Mouse (Mus musculus): Measurements from ENCODE around the gene Gstp2.
"Not testable (repeated sequence)": the region's sequence is repeated elsewhere in the genome, so short reads cannot be mapped to it uniquely, and the experiment has no call there.

Gene Gstp2

DNA sequence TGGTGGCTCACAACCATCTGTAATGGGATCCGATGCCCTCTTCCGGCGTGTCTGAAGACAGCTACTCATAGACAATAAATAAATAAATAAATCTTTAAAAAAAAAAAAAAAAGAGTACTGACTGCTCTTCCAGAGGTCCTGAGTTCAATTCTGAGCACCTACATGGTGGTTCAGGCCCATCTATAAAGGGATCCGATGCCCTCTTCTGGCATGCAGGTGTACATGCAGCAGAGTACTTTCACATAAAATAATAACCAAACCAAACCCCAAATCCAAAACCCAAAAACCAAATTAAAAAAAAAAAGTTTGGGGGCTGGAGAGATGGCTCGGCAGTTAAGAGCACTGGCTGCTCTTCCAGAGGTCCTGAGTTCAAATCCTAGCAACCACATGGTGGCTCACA, 3.2 kb upstream of the Gstp2 start:
- not testable (repeated sequence) for H3K36me3 ChIP-seq (ENCODE audit: insufficient read depth, low read length); H3K4me3 ChIP-seq (replicated peaks; ENCODE audit: low read length); H3K27me3 ChIP-seq (ENCODE audit: insufficient read depth, low read length)
- peak; percentile 22 for TF ChIP-seq CTCF (conservative IDR thresholded peaks at IDR 0.05; ENCODE audit: low read length)
- Histone ChIP-seq H3K9me3 (ENCODE audit: low read length) (peaks cover 10% of the 10 kb centered on the region), H3K4me1 (replicated peaks; ENCODE audit: low read depth, low read length) (peaks cover 53% of the 10 kb centered on the region)

DNA sequence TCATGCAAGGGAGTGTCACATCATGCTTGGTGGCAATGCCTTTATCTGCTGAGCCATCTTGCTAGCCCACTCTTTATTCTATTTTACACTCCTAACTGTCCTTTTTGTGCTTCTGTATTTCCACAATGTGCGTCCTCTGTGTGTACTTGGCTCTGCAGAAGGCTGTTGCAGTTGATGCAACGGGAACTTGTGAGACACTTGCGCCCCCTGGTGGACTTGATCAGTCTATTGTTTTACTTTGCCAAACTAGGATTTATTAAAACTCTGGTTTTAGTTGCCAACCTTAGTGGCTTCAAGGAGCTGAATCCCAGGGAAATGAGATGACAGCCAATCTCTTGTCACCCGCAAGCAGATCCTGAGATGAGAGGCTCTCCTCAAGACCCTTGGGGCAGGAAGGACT, 2.0 kb upstream of the Gstp2 start:
- Histone ChIP-seq H3K36me3 (ENCODE audit: insufficient read depth, low read length) (no peaks in the 10 kb centered on the region), H3K4me3 (replicated peaks; ENCODE audit: low read length) (peak overlapping the region; percentile 70), H3K9me3 (ENCODE audit: low read length) (peaks cover 15% of the 10 kb centered on the region), H3K4me1 (replicated peaks; ENCODE audit: low read depth, low read length) (peaks cover 55% of the 10 kb centered on the region), H3K27me3 (ENCODE audit: insufficient read depth, low read length) (no peaks in the 10 kb centered on the region)
- TF ChIP-seq NANOG (IDR thresholded peaks at IDR 0.05; ENCODE audit: borderline replicate concordance, low read length) (no peak), POU5F1 (IDR thresholded peaks at IDR 0.05; ENCODE audit: borderline replicate concordance, low read length) (no peak), CTCF (conservative IDR thresholded peaks at IDR 0.05; ENCODE audit: low read length) (peak; percentile 71)

DNA sequence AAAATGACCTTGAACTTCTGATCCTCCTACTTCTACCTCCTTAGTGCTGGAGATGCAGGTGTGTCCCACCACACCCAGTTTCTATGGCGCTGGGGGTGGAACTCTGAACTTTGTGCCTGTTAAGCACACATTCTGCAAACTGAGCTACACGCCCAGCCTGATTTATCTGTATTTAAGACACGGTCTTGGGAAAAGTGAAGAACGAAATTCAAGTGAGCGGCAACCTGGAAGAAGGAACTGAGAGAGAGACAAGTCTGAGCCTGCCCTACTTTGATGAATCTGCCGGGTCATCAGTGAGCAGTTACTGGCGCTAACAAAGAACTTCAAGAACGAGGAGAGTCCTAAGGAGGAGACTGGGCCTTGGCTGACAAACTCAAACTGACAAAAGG, 1.0 kb upstream of the Gstp2 start:
- TF ChIP-seq POU5F1 (IDR thresholded peaks at IDR 0.05; ENCODE audit: borderline replicate concordance, low read length), result no peak
- TF ChIP-seq CTCF (conservative IDR thresholded peaks at IDR 0.05; ENCODE audit: low read length), result no peak
- no peak for TF ChIP-seq NANOG (IDR thresholded peaks at IDR 0.05; ENCODE audit: borderline replicate concordance, low read length)
- Histone ChIP-seq H3K36me3 (ENCODE audit: insufficient read depth, low read length) (no peaks in the 10 kb centered on the region), H3K9me3 (ENCODE audit: low read length) (peaks cover 15% of the 10 kb centered on the region), H3K4me3 (replicated peaks; ENCODE audit: low read length) (peak overlapping the region; percentile 70), H3K4me1 (replicated peaks; ENCODE audit: low read depth, low read length) (peaks cover 56% of the 10 kb centered on the region), H3K27me3 (ENCODE audit: insufficient read depth, low read length) (no peaks in the 10 kb centered on the region)

DNA sequence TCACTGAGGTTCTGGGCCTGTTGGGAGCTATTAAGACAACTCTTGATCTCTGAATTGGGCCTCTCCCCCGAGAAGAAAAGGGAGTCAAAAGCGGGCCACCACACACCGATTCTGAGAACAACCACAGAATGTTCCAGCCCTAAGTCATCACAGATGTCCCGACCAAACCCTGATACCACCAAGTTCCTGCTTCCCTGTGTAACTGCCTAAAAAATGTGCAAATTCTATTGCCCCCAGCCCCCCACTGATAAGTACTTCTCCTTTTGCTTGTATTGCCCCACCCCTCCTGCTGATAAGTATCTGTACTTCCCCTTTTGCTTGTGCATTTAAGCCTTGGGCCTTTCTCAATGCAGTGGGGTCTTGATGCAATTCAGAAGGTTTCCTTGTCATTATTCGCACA, 1.7 kb downstream of the Gstp2 start:
- Histone ChIP-seq H3K4me3 (replicated peaks; ENCODE audit: low read length) (0 out of 2 replicates have a peak overlapping the region, but pooled peaks have one; percentile 3), H3K9me3 (ENCODE audit: low read length) (peaks cover 12% of the 10 kb centered on the region), H3K4me1 (replicated peaks; ENCODE audit: low read depth, low read length) (peaks cover 64% of the 10 kb centered on the region), H3K36me3 (ENCODE audit: insufficient read depth, low read length) (peaks cover 12% of the 10 kb centered on the region)
- not testable (repeated sequence) for H3K27me3 ChIP-seq (ENCODE audit: insufficient read depth, low read length)

DNA sequence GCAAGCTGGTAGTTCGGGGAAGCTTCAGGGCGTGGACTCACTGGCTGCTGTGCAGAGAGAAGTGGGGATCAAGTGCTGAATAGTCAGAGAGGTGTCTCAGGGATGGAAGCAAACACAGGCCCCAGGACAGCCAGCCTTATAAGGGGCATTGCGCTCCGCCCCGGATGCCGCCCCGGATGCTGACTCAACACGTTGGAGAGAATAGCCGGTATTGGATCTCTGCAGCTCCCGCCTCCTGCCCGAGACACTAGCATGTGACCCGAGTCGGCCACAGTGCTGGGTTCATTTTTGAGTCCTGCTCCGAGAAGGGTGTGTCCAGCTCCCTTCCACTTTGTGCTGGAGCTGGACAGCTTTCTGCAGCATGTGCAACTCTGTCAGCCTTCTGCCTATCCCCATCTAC, 3.7 kb downstream of the Gstp2 start:
- peaks cover 12% of the 10 kb centered on the region for H3K9me3 ChIP-seq (ENCODE audit: low read length)
- peaks cover 63% of the 10 kb centered on the region for H3K4me1 ChIP-seq (replicated peaks; ENCODE audit: low read depth, low read length)
- no peaks in the 10 kb centered on the region for H3K27me3 ChIP-seq (ENCODE audit: insufficient read depth, low read length)
- peaks cover 12% of the 10 kb centered on the region for H3K36me3 ChIP-seq (ENCODE audit: insufficient read depth, low read length)
- H3K4me3 ChIP-seq (replicated peaks; ENCODE audit: low read length), result peak overlapping the region; percentile 82
- TF ChIP-seq CTCF (conservative IDR thresholded peaks at IDR 0.05; ENCODE audit: low read length), result no peak
- TF ChIP-seq NANOG (IDR thresholded peaks at IDR 0.05; ENCODE audit: borderline replicate concordance, low read length), result no peak
- TF ChIP-seq POU5F1 (IDR thresholded peaks at IDR 0.05; ENCODE audit: borderline replicate concordance, low read length), result no peak

DNA sequence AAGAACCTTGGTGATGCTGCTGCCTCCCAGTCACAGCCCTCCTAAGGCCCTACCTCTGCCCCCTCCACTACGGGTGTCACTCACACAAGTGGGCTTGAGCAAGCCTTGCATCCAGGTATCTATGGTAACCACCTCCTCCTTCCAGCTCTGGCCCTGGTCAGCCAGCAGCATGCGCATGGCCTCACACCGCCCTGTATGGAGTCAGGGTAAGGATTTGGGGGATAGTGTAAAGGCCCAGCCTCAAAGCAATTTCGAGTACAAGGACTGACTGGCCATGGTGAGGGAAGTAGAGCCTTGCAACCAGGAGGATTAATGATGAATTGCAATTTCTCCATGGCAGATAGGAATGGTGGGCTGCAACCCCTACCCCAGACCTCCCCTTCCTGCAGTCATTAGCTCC, 4.3 kb downstream of the Gstp2 start:
- peak overlapping the region; percentile 82 for H3K4me3 ChIP-seq (replicated peaks; ENCODE audit: low read length)
- H3K27me3 ChIP-seq (ENCODE audit: insufficient read depth, low read length), result not testable (repeated sequence)
- peaks cover 12% of the 10 kb centered on the region for H3K9me3 ChIP-seq (ENCODE audit: low read length)
- peaks cover 14% of the 10 kb centered on the region for H3K36me3 ChIP-seq (ENCODE audit: insufficient read depth, low read length)
- H3K4me1 ChIP-seq (replicated peaks; ENCODE audit: low read depth, low read length), result peaks cover 61% of the 10 kb centered on the region

DNA sequence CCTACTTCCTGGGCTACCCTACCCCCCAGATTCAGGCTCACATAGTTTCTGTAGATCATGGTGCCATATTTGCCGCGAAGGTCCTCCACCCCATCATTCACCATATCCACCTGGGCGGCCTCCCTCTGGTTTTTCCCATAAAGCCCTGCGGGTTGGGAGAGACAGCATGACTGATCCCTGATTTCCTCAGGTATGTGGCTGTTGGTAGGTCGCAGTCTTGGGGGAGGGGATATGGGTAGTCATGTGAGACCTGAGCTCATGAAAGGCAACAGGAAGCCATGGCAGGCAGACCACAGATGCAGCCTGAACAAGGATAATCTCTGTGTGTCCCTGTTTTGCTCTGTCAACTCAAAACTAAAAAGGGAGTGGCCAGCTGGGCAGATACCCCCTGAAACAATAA, 4.9 kb downstream of the Gstp2 start:
- Histone ChIP-seq H3K36me3 (ENCODE audit: insufficient read depth, low read length) (peaks cover 19% of the 10 kb centered on the region), H3K4me1 (replicated peaks; ENCODE audit: low read depth, low read length) (peaks cover 61% of the 10 kb centered on the region), H3K4me3 (replicated peaks; ENCODE audit: low read length) (peak overlapping the region; percentile 39; the same call in 1 of the 2 replicates), H3K9me3 (ENCODE audit: low read length) (peaks cover 12% of the 10 kb centered on the region)
- H3K27me3 ChIP-seq (ENCODE audit: insufficient read depth, low read length), result not testable (repeated sequence)

DNA sequence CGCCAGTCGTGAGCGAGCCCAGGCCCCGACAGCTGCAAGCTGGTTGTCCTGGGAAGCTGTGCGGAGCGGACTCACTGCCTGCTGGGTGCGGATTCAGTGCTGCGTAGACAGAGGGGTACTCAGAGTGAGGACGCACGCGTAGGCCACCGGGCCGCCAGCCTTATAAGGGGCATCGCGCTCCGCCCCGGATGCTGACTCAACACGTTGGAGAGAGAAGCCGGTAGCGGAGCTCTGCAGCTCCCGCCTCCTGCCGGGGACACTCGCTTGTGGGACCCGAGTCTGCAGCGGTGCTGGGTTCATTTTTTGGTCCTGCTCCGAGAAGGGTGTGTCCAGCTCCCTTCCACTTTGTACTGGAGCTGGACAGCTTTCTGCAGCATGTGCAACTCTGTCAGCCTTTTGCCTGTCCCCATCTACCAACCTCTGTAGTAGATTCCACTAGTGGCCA, 8.0 kb downstream of the Gstp2 start, which contains the start of gene Gstp1:
Gstp1 (minus strand) TSS at position 198 of the 445 bp plus-strand sequence.
- H3K4me1 ChIP-seq (replicated peaks; ENCODE audit: low read depth, low read length), result peaks cover 49% of the 10 kb centered on the region
- H3K36me3 ChIP-seq (ENCODE audit: insufficient read depth, low read length), result peaks cover 26% of the 10 kb centered on the region
- H3K9me3 ChIP-seq (ENCODE audit: low read length), result no peaks in the 10 kb centered on the region
- H3K27me3 ChIP-seq (ENCODE audit: insufficient read depth, low read length), result no peaks in the 10 kb centered on the region
- TF ChIP-seq NANOG (IDR thresholded peaks at IDR 0.05; ENCODE audit: borderline replicate concordance, low read length) (no peak), CTCF (conservative IDR thresholded peaks at IDR 0.05; ENCODE audit: low read length) (no peak), POU5F1 (IDR thresholded peaks at IDR 0.05; ENCODE audit: borderline replicate concordance, low read length) (no peak)
- peak within 1 kb of the TSS; percentile 79 for H3K4me3 ChIP-seq (replicated peaks; ENCODE audit: low read length)

DNA sequence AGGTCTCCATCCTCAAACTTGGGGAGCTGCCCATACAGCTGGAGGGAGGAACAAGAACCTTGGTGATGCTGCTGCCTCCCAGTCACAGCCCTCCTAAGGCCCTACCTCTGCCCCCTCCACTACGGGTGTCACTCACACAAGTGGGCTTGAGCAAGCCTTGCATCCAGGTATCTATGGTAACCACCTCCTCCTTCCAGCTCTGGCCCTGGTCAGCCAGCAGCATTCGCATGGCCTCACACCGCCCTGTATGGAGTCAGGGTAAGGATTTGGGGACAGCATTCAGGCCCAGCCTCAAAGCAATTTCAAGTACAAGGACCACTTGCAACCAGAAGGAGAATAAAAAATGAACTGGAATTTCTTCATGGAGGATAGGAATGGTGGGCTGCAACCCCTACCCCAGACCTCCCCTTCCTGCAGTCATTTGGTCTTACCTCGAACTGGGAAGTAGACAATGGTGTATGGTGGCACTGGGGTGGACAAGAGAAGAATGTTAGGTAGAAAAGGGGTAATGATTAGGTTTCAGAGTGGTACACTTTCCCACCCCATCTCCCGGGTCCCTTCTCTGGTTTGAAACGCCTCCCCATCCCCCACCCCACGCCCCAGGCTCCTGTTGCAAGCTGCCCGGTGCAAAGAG, 8.6 kb downstream of the Gstp2 start:
- not testable (repeated sequence) for H3K27me3 ChIP-seq (ENCODE audit: insufficient read depth, low read length); H3K9me3 ChIP-seq (ENCODE audit: low read length)
- Histone ChIP-seq H3K4me3 (replicated peaks; ENCODE audit: low read length) (peak overlapping the region; percentile 79), H3K4me1 (replicated peaks; ENCODE audit: low read depth, low read length) (peaks cover 47% of the 10 kb centered on the region), H3K36me3 (ENCODE audit: insufficient read depth, low read length) (peaks cover 26% of the 10 kb centered on the region)

All from E14TG2a.4 (cell line).